Mouse (Mus musculus): ENCODE measurements around the gene Rfc2. TPM values are rescaled to one million over a fixed set of nuclear protein-coding genes. Genes with fewer than 3 reads are reported as not detected.

The Rfc2 gene
- polyA plus RNA-seq, 1 experiment from 2014 or later: 375 TPM

DNA sequence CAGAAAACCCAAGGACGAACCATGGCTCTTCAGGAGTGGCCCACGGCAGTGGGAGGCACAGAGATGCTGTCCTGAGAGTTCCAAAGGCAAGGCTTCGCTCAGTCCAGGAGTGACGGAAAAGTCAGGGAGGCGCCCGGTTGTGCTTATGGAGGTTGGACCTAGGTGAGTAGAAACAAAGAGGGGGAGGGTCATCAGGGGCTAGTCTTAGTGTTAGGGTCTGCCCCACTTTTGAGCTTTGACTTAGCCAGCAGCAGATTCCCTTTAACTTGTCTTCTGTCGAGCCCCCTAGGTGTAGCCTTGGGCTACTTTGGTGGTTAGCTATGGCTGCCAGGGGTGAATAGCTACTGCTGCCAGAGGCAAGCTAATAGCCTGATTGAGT, 21.1 kb upstream of the Rfc2 start, which contains the start of gene Syna:
TSS of gene Syna (minus strand) at position 101 of the 379 bp plus-strand sequence.
- no peaks in the 10 kb centered on the region for H3K27me3 ChIP-seq (ENCODE audit: control insufficient read depth, insufficient read depth, low read length)
- ATAC-seq (replicated peaks; ENCODE audit: low FRiP score) (no peak), DNase-seq (ENCODE audit: low spot score) (no peak)
- no peaks in the 10 kb centered on the region for H3K9me3 ChIP-seq (ENCODE audit: control insufficient read depth, low read length)
- WGBS: 88% methylated on average over 7 of the region's 7 CpGs
- no peak within 1 kb of the TSS for H3K27ac ChIP-seq (ENCODE audit: low read depth, low read length)
- no peak within 1 kb of the TSS for H3K9ac ChIP-seq (ENCODE audit: low read length)
- peaks cover 6% of the 10 kb centered on the region; the same call in 1 of the 2 replicates for H3K4me1 ChIP-seq (replicated peaks; ENCODE audit: control insufficient read depth, insufficient read depth, low read length)
- H3K4me3 ChIP-seq (ENCODE audit: low read depth, low read length): no peak within 1 kb of the TSS
- no peak within 1 kb of the TSS for H3K4me2 ChIP-seq (ENCODE audit: low read depth, low read length, severe bottlenecking)
- H3K36me3 ChIP-seq (ENCODE audit: control insufficient read depth, insufficient read depth, low read length): no peaks in the 10 kb centered on the region

DNA sequence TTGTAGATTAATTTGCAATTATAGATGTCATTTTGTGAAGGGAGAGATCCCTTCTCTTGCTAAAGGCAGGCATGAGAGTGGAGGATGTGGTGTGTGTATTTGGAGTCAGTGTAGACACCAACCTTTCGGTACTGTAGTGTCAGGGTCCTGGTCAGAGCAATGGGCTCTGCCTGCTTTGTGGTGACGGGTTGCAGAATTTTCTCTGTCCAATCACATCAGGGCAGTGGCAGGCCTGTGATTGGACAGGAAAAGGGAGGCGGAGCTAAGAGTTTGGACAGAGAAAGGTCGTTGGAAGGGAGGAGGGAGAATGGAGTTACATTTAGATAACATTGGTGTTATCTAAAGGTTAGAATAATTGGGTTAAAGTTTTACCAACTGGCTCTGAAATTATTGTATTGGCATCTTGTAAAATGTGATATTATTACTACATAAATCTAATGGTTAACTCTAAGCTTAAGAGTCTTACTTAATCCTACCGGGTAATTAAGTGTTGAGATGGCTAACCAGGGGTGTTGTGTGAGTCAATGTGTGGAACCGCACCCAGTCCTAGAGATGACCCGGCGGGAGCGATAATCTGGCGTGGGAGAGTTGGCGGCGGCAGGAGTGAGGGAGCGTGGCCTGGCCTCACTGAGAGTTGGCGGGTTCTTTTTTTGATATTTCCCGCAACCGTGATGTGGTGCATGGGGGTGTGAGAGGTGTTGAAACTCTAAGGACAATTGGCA, 20.6 kb upstream of the Rfc2 start:
- Histone ChIP-seq H3K4me2 (ENCODE audit: low read depth, low read length, severe bottlenecking) (no peak overlapping the region), H3K9ac (ENCODE audit: low read length) (no peak overlapping the region), H3K4me3 (ENCODE audit: low read depth, low read length) (no peak overlapping the region), H3K9me3 (ENCODE audit: control insufficient read depth, low read length) (no peaks in the 10 kb centered on the region), H3K36me3 (ENCODE audit: control insufficient read depth, insufficient read depth, low read length) (no peaks in the 10 kb centered on the region), H3K27ac (ENCODE audit: low read depth, low read length) (no peak overlapping the region), H3K27me3 (ENCODE audit: control insufficient read depth, insufficient read depth, low read length) (no peaks in the 10 kb centered on the region), H3K4me1 (replicated peaks; ENCODE audit: control insufficient read depth, insufficient read depth, low read length) (peaks cover 1% of the 10 kb centered on the region; the same call in 1 of the 2 replicates)
- WGBS: 83% methylated on average over 16 of the region's 16 CpGs
- no peak for ATAC-seq (replicated peaks; ENCODE audit: low FRiP score)
- DNase-seq (ENCODE audit: low spot score): no peak

DNA sequence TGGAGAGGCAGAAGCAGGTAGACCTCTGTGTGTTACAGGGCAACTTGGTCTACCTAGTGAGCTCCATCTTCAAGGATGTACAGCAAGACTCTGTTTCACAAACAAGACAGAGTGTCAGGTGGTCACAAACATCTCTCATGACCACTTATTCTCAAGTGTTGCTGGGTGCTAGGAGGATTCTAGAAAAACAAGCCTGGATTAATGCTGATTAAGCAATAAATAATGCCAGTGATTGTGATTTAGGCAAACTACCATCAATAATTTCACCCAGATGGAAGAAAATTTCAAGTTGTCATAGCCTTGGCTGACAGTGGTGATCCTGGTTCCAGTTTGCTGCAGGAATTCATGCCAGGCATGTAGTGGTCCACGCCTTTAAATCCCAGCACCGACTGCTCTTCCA, 16.9 kb upstream of the Rfc2 start:
- no peak for ATAC-seq (replicated peaks; ENCODE audit: low FRiP score)
- no peak overlapping the region for H3K4me3 ChIP-seq (ENCODE audit: low read depth, low read length)
- H3K4me1 ChIP-seq (replicated peaks; ENCODE audit: control insufficient read depth, insufficient read depth, low read length): no peaks in the 10 kb centered on the region
- H3K9ac ChIP-seq (ENCODE audit: low read length): no peak overlapping the region
- no peaks in the 10 kb centered on the region for H3K9me3 ChIP-seq (ENCODE audit: control insufficient read depth, low read length)
- no peak overlapping the region for H3K4me2 ChIP-seq (ENCODE audit: low read depth, low read length, severe bottlenecking)
- no peaks in the 10 kb centered on the region for H3K27me3 ChIP-seq (ENCODE audit: control insufficient read depth, insufficient read depth, low read length)
- no peak for DNase-seq (ENCODE audit: low spot score)
- 95% methylated on average over 2 of the region's 2 CpGs for WGBS
- H3K27ac ChIP-seq (ENCODE audit: low read depth, low read length): no peak overlapping the region
- no peaks in the 10 kb centered on the region for H3K36me3 ChIP-seq (ENCODE audit: control insufficient read depth, insufficient read depth, low read length)

DNA sequence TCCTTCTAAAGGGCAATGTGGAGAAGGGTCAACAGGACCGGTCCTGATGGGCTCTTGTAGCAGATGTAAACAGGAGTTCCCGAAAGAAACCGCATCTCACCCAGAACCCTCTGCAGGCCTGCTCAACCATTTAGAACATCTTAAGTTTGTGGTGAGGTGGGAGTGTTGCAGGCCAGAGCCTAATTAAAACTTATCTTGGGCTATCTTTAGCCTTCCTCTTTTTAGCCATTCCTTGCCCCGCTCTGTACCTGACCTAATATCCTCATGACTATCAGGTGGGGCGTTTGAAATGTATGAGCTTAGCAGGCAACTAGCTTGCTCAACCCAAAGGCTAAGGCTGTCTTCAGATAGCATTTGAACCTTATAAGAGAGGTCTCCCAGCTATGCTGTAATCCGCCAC, 15.5 kb upstream of the Rfc2 start:
- no peak overlapping the region for H3K9ac ChIP-seq (ENCODE audit: low read length)
- no peak overlapping the region for H3K27ac ChIP-seq (ENCODE audit: low read depth, low read length)
- WGBS: 92% methylated on average over 6 of the region's 6 CpGs
- no peaks in the 10 kb centered on the region for H3K27me3 ChIP-seq (ENCODE audit: control insufficient read depth, insufficient read depth, low read length)
- DNase-seq (ENCODE audit: low spot score): no peak
- no peaks in the 10 kb centered on the region for H3K4me1 ChIP-seq (replicated peaks; ENCODE audit: control insufficient read depth, insufficient read depth, low read length)
- H3K4me3 ChIP-seq (ENCODE audit: low read depth, low read length): no peak overlapping the region
- H3K4me2 ChIP-seq (ENCODE audit: low read depth, low read length, severe bottlenecking): no peak overlapping the region
- H3K36me3 ChIP-seq (ENCODE audit: control insufficient read depth, insufficient read depth, low read length): no peaks in the 10 kb centered on the region
- no peaks in the 10 kb centered on the region for H3K9me3 ChIP-seq (ENCODE audit: control insufficient read depth, low read length)
- ATAC-seq (replicated peaks; ENCODE audit: low FRiP score): no peak

DNA sequence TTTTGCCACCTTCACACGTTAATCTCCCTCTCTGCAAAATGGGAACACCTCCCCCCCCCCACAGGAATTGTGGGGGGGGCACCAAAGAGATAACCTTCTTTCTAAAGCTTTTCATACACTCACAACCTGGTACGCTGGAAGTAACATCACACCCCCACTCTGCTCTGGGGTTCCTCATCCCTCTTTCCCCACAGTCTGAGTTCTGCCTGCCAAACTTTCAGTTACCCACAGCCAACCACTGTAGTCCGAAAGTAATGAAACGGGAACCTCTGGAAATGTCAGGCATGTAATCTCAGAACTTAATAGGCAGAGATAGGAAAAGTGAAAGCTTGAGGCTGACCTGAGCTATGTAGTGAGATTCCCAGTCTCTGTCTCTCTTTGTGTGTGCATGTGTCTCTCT, 13.7 kb upstream of the Rfc2 start:
- DNase-seq (ENCODE audit: low spot score) (no peak), ATAC-seq (replicated peaks; ENCODE audit: low FRiP score) (no peak)
- Histone ChIP-seq H3K9ac (ENCODE audit: low read length) (no peak overlapping the region), H3K27ac (ENCODE audit: low read depth, low read length) (no peak overlapping the region), H3K4me2 (ENCODE audit: low read depth, low read length, severe bottlenecking) (no peak overlapping the region), H3K4me3 (ENCODE audit: low read depth, low read length) (no peak overlapping the region), H3K4me1 (replicated peaks; ENCODE audit: control insufficient read depth, insufficient read depth, low read length) (no peaks in the 10 kb centered on the region; the same call in 1 of the 2 replicates), H3K9me3 (ENCODE audit: control insufficient read depth, low read length) (no peaks in the 10 kb centered on the region), H3K27me3 (ENCODE audit: control insufficient read depth, insufficient read depth, low read length) (no peaks in the 10 kb centered on the region), H3K36me3 (ENCODE audit: control insufficient read depth, insufficient read depth, low read length) (no peaks in the 10 kb centered on the region)
- 84% methylated on average over 4 of the region's 4 CpGs for WGBS

DNA sequence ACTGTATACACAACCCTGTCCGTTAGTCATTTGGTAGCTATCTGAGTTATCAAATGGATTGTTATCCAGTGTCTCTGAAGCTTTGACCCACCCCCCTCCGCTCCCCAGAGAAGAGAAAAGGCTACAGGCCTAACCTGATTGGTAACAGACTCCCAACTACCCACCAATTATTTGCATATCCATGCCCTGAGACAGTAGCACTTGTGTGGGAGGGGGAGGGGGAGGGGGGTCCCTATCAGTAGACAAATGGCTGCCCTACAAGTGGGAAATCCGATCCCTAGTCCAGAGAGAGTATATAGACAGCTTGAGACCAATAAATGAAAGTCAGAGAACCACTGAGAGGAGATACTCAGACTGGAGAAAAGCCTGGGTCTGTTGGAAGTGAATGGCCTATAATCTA, 13.1 kb upstream of the Rfc2 start:
- H3K27me3 ChIP-seq (ENCODE audit: control insufficient read depth, insufficient read depth, low read length): no peaks in the 10 kb centered on the region
- 69% methylated on average over 3 of the region's 3 CpGs for WGBS
- no peaks in the 10 kb centered on the region; the same call in 1 of the 2 replicates for H3K4me1 ChIP-seq (replicated peaks; ENCODE audit: control insufficient read depth, insufficient read depth, low read length)
- ATAC-seq (replicated peaks; ENCODE audit: low FRiP score): no peak
- no peak overlapping the region for H3K4me2 ChIP-seq (ENCODE audit: low read depth, low read length, severe bottlenecking)
- H3K9ac ChIP-seq (ENCODE audit: low read length): no peak overlapping the region
- H3K4me3 ChIP-seq (ENCODE audit: low read depth, low read length): no peak overlapping the region
- H3K9me3 ChIP-seq (ENCODE audit: control insufficient read depth, low read length): no peaks in the 10 kb centered on the region
- H3K36me3 ChIP-seq (ENCODE audit: control insufficient read depth, insufficient read depth, low read length): no peaks in the 10 kb centered on the region
- no peak for DNase-seq (ENCODE audit: low spot score)
- H3K27ac ChIP-seq (ENCODE audit: low read depth, low read length): no peak overlapping the region

DNA sequence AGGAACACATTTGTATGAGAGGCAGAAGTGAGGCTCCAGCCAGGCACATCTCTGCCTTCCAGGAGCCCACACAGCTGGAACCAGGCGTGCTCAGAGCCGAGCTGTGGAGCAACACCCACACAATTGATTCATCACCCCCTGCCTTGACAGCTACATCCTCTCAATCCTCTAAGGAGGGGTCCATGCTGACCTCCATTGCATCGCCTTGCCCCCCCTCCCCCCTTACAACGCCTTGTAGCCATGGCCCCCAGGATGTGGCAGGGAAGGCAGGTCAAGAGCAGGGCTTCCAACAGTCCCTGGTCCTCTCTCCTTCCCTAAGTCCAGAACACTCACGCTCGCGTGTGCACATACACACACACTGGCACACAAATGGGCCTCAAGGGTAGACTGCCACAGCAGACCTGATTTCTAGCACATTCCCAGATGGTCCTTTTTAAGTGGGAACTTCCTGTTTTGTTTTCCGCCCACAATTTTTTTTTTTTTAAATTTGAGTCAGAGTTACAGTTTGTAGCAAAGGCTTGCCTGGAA, 12.1 kb upstream of the Rfc2 start:
- DNase-seq (ENCODE audit: low spot score): no peak
- no peak for ATAC-seq (replicated peaks; ENCODE audit: low FRiP score)
- no peak overlapping the region for H3K27ac ChIP-seq (ENCODE audit: low read depth, low read length)

DNA sequence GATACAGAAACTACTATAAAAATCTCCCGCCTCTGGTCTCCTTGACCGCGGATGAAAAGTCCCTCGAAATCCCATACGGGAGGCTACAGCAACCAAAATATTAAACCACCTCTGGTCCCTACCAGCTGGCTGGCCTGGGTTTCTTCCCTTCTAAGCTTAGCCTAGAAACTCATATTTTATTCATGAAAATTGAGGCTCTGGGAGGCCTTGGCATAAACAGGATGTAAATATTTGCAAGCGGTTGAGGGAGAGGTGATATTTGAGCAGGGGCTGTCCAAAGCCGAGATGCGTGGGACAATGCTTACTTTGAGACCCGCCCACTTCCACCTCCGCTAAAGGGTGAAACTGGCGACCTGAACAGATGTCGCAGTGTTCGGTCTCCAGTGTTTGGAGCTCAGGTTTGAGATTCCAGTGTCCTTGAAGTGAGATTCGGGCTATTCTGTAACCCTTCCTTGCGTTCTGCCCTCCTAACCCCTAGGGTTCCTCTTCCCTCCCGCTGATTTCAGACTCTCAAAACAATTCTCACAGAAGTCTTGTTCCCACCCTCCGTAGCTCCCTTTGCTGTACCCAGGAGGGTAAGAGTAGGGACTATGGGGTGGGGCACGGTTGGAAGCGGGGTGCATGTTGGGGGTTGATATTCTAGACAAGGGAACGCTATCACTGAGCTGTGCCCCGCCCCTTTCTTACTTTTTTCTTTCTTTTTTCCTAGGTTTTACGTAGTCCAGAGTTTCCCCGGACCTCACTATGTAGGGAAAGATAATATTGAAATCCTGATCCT, 9.2 kb upstream of the Rfc2 start:
- Histone ChIP-seq H3K4me1 (replicated peaks; ENCODE audit: control insufficient read depth, insufficient read depth, low read length) (no peaks in the 10 kb centered on the region; the same call in 1 of the 2 replicates), H3K4me3 (ENCODE audit: low read depth, low read length) (peak overlapping the region; percentile 38), H3K27ac (ENCODE audit: low read depth, low read length) (no peak overlapping the region; the same call in 1 of the 2 replicates), H3K9ac (ENCODE audit: low read length) (peak overlapping the region; percentile 55), H3K9me3 (ENCODE audit: control insufficient read depth, low read length) (no peaks in the 10 kb centered on the region), H3K27me3 (ENCODE audit: control insufficient read depth, insufficient read depth, low read length) (no peaks in the 10 kb centered on the region), H3K4me2 (ENCODE audit: low read depth, low read length, severe bottlenecking) (peak overlapping the region; percentile 65), H3K36me3 (ENCODE audit: control insufficient read depth, insufficient read depth, low read length) (no peaks in the 10 kb centered on the region)
- DNase-seq (ENCODE audit: low spot score) (peak; percentile 63), ATAC-seq (replicated peaks; ENCODE audit: low FRiP score) (peak; percentile 67)
- 3% methylated on average over 23 of the region's 23 CpGs for WGBS

More for the DNA sequence above, 12.1 kb upstream of the Rfc2 start:
- Histone ChIP-seq H3K4me2 (ENCODE audit: low read depth, low read length, severe bottlenecking) (no peak overlapping the region), H3K36me3 (ENCODE audit: control insufficient read depth, insufficient read depth, low read length) (no peaks in the 10 kb centered on the region), H3K4me3 (ENCODE audit: low read depth, low read length) (no peak overlapping the region), H3K4me1 (replicated peaks; ENCODE audit: control insufficient read depth, insufficient read depth, low read length) (no peaks in the 10 kb centered on the region; the same call in 1 of the 2 replicates), H3K9ac (ENCODE audit: low read length) (no peak overlapping the region), H3K27me3 (ENCODE audit: control insufficient read depth, insufficient read depth, low read length) (no peaks in the 10 kb centered on the region), H3K9me3 (ENCODE audit: control insufficient read depth, low read length) (no peaks in the 10 kb centered on the region)
- WGBS: 65% methylated on average over 8 of the region's 8 CpGs

Data from forebrain, embryonic 11.5 days (tissue).